Mouse (Mus musculus) testis, adult 2 months (tissue): Measurements from ENCODE around the gene Diras1.

Experiments
- CTCF ChIP-seq: fragments of 200-500 bp; IDR thresholded peaks from 2 replicates; pipeline ENCODE4 v1.5.1; 2012; ENCODE audit warnings: low read depth, mild to moderate bottlenecking, inconsistent platforms, low read length, moderate library complexity; ENCODE audit not compliant: control insufficient read depth, insufficient read depth, insufficient replicate concordance
- POLR2A ChIP-seq: fragments of 200-500 bp; IDR thresholded peaks from 2 replicates; pipeline ENCODE4 v1.6.1; 2012; ENCODE audit warnings: low read depth, mild to moderate bottlenecking, inconsistent platforms, low read length, moderate library complexity; ENCODE audit not compliant: control insufficient read depth

- TF ChIP-seq CTCF (no peak), POLR2A (no peak)
Observed at GRCm38 (mm10) chr10:80994621-80995020, 30.8 kb downstream of the Diras1 start.
